Mouse (Mus musculus) left cerebral cortex, adult 11 months (tissue): ENCODE measurements around the gene Tec.
A peak's percentile ranks its signal among the peaks of the same experiment; 100 is the strongest.

Source experiments
- DNase-seq: peaks from one replicate; pipeline ENCODE4 v3.0.0; 2022; ENCODE audit warnings: low spot score

Gene Tec

GRCm38 (mm10) chr5:72891534-72891933 is 23.3 kb upstream of the Tec start:
- DNase-seq = no peak

GRCm38 (mm10) chr5:72888260-72888659 is 20.0 kb upstream of the Tec start:
- no peak for DNase-seq

GRCm38 (mm10) chr5:72886458-72887222 is 18.4 kb upstream of the Tec start:
- DNase-seq = no peak

GRCm38 (mm10) chr5:72883706-72884105 is 15.4 kb upstream of the Tec start:
- DNase-seq = no peak

DNA sequence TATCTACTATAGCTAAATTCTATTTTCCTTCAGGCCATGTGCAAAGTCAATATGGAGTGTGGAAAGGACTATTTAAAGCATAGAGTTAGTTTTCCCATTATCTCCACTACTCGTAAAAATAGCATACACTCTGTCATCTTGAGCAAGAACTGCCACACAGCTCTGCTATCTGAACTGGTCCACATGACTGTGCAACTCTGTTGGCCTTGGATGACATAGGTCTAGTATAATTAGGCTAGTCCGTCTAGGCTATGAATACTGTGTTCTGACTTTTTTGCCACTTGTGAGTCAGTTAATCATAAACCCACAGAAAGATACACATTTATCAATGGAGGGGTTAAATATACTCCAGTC is 14.1 kb upstream of the Tec start:
- DNase-seq = no peak

DNA sequence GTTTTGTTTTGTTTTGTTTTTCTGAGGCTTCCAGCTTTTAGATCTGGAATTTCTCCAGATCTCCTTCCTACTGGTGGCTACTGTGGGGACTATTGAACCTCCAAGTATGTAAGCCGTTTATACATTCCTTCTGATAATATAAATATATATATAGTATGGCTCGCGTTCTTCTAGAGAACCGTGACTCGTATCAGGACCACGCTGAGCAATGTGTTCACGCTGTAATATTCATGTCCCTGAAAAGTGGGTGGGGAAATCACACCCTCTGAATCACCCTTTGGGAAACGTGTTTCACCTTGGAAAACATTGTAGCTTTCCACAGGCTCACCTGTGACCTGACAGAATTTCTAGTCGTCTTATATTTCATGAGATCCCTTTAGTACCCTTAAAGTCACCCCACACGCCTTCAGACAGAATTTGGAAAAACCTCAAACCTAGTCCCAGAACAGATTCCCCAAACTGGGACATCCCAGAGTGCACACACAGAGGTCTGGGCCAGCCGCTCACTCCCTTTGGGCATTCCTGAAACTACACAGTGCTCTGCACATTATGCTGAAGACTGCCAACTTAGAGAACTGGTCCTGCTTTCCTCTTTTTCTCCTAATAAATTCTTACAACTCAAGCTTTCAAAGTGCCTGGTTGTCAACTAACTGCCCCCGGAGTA is 13.6 kb upstream of the Tec start:
- DNase-seq = no peak

DNA sequence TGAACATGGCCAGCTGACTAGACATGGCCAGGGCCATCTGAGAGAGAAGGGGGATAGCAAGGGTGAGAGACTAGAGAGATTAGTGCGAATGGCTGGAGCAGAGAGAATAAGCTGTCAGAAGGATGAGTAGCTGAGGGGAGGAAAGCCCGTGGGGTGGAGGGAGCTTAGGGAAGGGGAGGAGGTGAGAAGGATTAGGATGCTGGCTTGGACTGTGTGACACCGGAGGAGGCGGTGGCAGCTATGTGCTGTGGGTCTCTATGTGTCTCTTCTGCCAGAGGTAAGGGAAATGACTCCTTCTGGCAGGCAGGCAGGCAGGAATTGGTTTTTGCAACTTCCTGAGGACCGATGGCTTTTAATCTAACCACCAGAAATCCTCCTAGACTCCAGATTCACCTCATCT is 11.5 kb upstream of the Tec start:
- no peak for DNase-seq

DNA sequence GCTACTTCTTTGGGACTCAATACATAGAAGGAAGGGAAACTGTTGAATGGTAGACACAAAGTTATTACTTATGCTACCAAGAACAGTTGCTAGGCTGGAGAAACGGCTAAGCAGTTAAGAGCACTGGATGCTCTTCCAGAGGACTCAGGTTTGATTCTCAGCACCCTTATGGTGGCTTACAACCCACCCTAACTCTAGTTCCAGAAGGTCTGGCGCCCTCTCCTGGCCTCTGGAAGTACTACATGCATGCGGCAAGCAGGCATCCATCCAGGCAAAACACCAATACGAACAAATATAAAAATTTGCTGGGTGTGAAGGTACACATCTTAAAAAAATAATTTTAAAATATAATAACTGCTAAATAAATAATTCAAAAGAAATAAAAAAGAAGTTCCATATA is 2.8 kb upstream of the Tec start:
- no peak for DNase-seq

- no peak for DNase-seq
Measured at GRCm38 (mm10) chr5:72869779-72870608, 1.7 kb upstream of the Tec start.

DNA sequence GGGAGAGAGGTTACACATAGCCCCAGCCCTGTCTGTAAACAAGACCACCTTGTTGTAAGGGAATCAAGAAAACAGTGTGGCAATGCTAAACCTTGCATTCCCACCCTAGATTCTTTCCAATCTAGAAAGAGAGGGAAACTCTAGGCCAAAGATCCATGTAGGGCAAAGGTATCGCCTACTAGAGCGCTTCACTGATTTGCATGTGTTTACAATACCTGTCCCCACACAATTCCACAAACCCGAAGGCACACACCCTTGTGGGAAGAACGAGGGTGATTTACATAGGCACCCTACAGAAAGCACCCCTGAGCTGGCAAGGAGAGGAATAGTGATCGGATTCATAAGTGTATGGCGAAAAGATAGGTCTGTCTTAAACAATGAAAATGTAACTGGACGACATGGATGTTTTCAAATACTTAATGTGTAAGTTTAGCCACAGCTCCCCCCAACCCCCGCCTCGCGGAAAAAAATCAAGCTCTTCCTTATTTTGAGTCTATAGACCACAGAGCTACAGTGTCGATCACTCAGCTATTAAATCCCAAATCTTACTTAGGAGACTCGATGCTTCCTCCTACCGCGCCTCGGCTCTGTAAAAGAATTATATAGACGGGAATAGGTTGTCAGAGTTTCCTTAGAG is 1.1 kb downstream of the Tec start:
- DNase-seq = no peak

- DNase-seq = no peak
Measured at GRCm38 (mm10) chr5:72866260-72866905, 1.9 kb downstream of the Tec start.

DNA sequence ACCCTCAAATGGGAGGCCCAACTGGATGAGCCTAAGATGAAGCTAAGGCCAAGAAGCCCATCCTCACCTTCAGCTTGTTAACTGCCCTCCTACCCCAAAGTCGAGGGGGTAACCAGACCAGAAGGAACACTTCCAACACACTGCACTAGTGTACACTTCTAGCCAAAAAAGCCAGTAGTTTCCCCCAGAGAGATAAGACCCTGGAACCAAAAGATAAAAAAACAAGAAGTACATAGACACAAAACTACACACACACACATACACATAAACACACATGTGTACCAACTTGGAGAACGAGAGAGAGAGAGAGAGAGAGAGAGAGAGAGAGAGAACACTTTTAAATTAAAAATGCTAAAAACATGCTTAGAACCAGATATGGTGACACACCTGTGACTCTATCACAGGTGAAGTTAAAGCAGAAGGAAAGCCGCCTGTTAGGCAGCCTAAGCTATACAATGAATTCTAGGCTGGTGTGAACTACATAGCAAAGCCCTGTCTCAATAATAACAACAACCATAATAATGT is 3.6 kb downstream of the Tec start:
- no peak for DNase-seq

- DNase-seq = no peak
Measured at GRCm38 (mm10) chr5:72863166-72863565, 5.1 kb downstream of the Tec start.

DNA sequence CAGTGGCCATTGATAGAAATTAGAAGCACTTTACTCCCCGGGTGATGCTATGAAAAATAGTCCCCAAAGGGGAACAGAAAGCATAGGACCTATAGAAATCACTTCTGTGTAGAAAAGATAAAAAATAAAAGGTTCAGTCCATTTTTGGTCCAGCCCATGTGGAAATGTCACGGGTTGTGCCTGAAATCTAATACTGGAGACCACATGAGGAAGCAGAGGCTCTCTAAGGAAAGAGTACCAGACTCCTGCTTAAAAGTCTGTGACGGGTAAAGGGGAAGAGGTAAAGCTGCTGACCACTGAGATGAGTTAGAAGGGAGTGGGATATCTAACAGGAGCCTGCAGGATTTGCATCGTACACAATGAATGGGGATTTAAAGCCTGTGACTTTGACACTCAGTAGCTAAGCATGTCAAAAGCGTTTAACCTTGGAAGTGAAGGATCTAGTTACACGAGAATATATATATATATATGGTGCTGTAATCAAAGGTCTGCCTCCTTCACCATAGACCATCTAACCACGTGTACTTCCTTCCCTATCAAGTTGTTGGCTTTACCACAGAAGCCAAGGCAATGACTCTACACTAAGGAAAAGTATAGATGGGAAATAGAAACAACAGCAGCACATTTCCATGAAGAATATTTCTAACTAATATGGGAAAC is 6.4 kb downstream of the Tec start:
- no peak for DNase-seq

GRCm38 (mm10) chr5:72860899-72861298 is 7.4 kb downstream of the Tec start:
- DNase-seq = no peak

GRCm38 (mm10) chr5:72858306-72858705 is 10.0 kb downstream of the Tec start:
- DNase-seq = no peak

DNA sequence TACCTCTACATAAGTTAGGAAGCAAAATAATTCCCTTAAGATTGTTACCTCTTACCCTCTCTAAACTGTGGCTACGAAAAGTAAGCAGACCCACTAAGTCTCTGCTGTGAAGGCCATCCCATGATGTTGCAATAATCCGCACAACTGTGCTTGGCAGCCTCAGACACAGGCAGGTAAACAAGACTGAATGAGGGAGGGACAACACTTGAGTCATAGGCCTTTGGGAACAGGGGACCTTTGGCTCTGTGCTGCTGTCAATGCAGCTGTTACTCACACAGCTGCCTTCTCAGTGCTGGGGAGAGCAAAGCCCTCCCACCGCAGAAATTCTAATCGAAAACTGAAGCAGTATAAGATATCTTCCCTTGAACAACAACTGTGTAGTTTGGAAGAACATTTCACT is 10.5 kb downstream of the Tec start:
- DNase-seq = no peak

- DNase-seq = no peak
Measured at GRCm38 (mm10) chr5:72856255-72856878, 11.9 kb downstream of the Tec start.

- peak; percentile 80 for DNase-seq
Measured at GRCm38 (mm10) chr5:72855685-72856124, 12.6 kb downstream of the Tec start.

DNA sequence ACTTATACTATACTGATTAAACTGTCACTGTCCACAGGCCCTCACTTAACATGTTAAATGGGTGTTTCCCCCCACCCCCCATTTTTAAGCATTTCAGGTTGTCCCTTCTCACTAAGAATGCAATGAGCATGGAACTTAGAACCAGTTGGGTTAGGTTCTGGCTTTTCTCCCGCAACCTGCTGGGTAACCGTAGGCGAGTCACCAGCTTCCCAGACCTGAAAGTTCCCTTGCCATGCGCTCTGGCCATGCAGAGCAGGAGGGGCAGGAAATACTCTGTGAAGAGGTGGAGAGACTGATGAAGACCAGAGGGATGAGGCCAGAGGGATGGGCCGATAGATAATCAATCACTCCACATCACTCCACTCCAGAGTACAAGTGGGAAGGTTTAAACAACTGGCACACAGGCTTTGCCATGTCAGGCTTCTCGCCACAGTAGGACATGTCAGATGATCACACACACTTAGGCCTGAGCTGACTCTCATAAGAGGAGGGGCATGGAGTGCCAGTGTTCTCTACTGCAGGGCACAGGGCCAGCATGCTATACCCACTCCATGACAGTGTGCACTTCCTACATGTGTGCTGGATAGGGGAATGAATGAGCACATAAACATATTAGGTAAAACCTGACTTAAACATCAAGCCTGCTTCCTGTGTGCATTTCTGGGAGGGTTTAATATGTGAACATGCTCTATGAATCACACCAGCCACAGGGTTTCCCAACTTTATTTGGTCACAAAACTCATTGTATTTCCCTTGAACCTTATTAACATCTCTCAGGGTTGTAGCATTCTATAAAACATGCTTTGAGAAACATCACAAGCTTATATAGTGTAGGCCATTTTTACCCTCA is 13.9 kb downstream of the Tec start:
- no peak for DNase-seq
